Comparison of ENCODE assay signal across 9 mouse cellular contexts in the genomic region with DNA sequence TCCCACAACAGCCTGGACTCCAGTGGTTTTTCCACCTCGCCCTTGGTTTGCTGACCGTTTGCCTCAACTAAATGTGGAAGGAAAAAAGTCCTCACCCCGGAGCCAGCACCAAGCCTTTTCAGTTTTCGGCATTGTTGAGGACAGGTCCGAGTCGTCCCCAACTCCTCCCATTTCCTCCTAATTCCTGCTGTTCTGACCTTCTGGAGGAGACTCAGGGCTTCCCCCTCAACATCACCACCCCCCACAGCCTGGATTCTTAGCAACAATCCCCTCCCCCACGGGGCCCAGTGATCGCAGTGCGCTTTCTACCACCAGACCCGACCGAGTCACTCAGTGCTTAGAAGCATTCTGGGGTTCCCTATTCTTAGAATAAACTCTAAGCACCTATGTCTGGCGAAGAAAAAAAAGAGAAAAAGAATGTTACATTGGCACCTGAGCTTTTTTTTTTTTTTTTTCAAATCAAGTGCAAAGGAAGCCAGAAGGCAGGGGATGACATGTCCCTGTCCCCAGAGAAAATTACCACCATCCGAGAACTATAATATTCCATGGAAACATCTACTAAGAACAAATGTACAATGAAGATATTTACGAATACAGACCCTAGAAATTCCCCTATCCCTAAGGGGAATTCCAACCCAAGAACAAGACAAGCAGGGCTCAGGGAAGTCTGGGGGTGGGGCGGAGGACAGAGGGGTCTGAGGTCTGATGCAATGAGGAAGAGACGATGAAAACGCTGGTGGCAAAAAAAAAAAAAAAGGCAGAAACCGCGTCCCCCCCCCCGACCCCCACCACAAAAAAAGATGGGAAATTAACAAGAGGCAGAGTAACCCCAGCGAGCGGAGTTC. TPM values are rescaled to one million over a fixed set of nuclear protein-coding genes. Genes with fewer than 3 reads are reported as not detected.
DNase-seq lines count a peak whose midpoint lies in the region; ATAC-seq lines count a peak whose summit lies in the region.
"Had no signal": no experiment of that assay in that cellular context is flagged by ENCODE, and none has a peak within 500 bp of the region (broad histone marks: within the 10 kb centered on the region; RNA-seq: fewer than 3 reads in every experiment).

No protein-coding gene starts in this region.

- H3K9me3 ChIP-seq in forebrain, embryonic 12.5 days, result no peaks in the 10 kb centered on the region
- no peaks in the 10 kb centered on the region for H3K9me3 ChIP-seq in limb, embryonic 15.5 days

- peak; percentile 52 for DNase-seq in embryo, embryonic 10 days (ENCODE audit: low spot score)
- no peak for DNase-seq in embryo, embryonic 9.5 days (ENCODE audit: extremely low spot score)
- DNase-seq in B cell, adult 2 months, result peak; percentile 56 to 59
- DNase-seq in urinary bladder, postnatal 14 days (ENCODE audit: low spot score), result no peak
- DNase-seq in Muller cell, postnatal 12 days (ENCODE audit: inconsistent ontology term), result no peak

- H3K36me3 ChIP-seq in forebrain, embryonic 12.5 days (replicated peaks), result no peaks in the 10 kb centered on the region
- no peaks in the 10 kb centered on the region for H3K36me3 ChIP-seq in limb, embryonic 15.5 days

- H3K27me3 ChIP-seq in forebrain, embryonic 12.5 days, result peaks cover 39% of the 10 kb centered on the region
- H3K27me3 ChIP-seq in limb, embryonic 15.5 days, result peaks cover 33% of the 10 kb centered on the region

- no peak overlapping the region for H3K27ac ChIP-seq in forebrain, embryonic 12.5 days
- H3K27ac ChIP-seq in limb, embryonic 15.5 days, result no peak overlapping the region
- H3K27ac ChIP-seq: macrophage had no signal

- H3K4me2 ChIP-seq in forebrain, embryonic 12.5 days, result peak overlapping the region; percentile 38
- peak overlapping the region; percentile 93 for H3K4me2 ChIP-seq in limb, embryonic 15.5 days

- ATAC-seq in forebrain, embryonic 12.5 days (ENCODE audit: low FRiP score), result no peak
- ATAC-seq in limb, embryonic 15.5 days (ENCODE audit: insufficient number of reproducible peaks, low FRiP score, low TSS enrichment, low read depth), result no peak
- ATAC-seq in activated CD4-positive, CD25-positive, alpha-beta regulatory T cell, adult 4 months, result no peak

- H3K9ac ChIP-seq in forebrain, embryonic 12.5 days, result peak overlapping the region; percentile 25; the same call in 1 of the 2 replicates
- no peak overlapping the region for H3K9ac ChIP-seq in limb, embryonic 15.5 days

- peaks cover 40% of the 10 kb centered on the region for H3K4me1 ChIP-seq in forebrain, embryonic 12.5 days
- peaks cover 24% of the 10 kb centered on the region for H3K4me1 ChIP-seq in limb, embryonic 15.5 days

- WGBS in forebrain, embryonic 12.5 days, result under 1% methylated on average over 21 of the region's 22 CpGs
- 2% methylated on average over 22 of the region's 22 CpGs for WGBS in limb, embryonic 15.5 days

- H3K4me3 ChIP-seq in forebrain, embryonic 12.5 days (replicated peaks), result peak overlapping the region; percentile 16; the same call in 1 of the 2 replicates
- H3K4me3 ChIP-seq in limb, embryonic 15.5 days, result 0 out of 2 replicates have a peak overlapping the region, but pooled peaks have one; percentile 1

RNA-seq across cellular contexts. Expression of a gene that starts 37.0 kb away (rescaled TPM):
- polyA plus RNA-seq in forebrain, embryonic 12.5 days (2016; fragmentation: Nextera tagmentation; extraction: Ambion mirVana), result 3.3 and 3.6 TPM in 2 replicates
- polyA plus RNA-seq in limb, embryonic 15.5 days (2015; fragmentation: Nextera tagmentation; extraction: Ambion mirVana), result 2.4 and 2.8 TPM in 2 replicates
- polyA plus RNA-seq in activated CD4-positive, CD25-positive, alpha-beta regulatory T cell, adult 4 months (2017; shearing (Covaris generic)), result 10 to 100 TPM; 21.9 to 30.3 TPM

RNA-seq across cellular contexts. Expression of a gene that starts 42.4 kb away (rescaled TPM):
- 7.4 and 8.4 TPM in 2 replicates for polyA plus RNA-seq in forebrain, embryonic 12.5 days (2016; fragmentation: Nextera tagmentation; extraction: Ambion mirVana)
- 14.7 and 15.3 TPM in 2 replicates for polyA plus RNA-seq in limb, embryonic 15.5 days (2015; fragmentation: Nextera tagmentation; extraction: Ambion mirVana)
- 100 to 1,000 TPM; 505 to 519 TPM for polyA plus RNA-seq in activated CD4-positive, CD25-positive, alpha-beta regulatory T cell, adult 4 months (2017; shearing (Covaris generic))

Comparison
In these comparisons a context has a peak if more than half of its experiments do, and no peak if none do; other contexts are left out.
1. DNase-seq: peak in embryo, embryonic 10 days (single experiment) and B cell, adult 2 months (2 of 2); none in embryo, embryonic 9.5 days (single experiment), urinary bladder, postnatal 14 days (single experiment) and Muller cell, postnatal 12 days (single experiment).
2. RNA of a gene that starts 42.4 kb away (polyA plus RNA-seq): 505 to 519 TPM in activated CD4-positive, CD25-positive, alpha-beta regulatory T cell, adult 4 months; 14.7 to 15.3 TPM in limb, embryonic 15.5 days and 7.4 to 8.4 TPM in forebrain, embryonic 12.5 days; every median in the first group is over 10 times any median in the second.